Mouse (Mus musculus): ENCODE results near the gene Usp49. TPM values are rescaled to one million over a fixed set of nuclear protein-coding genes. Genes with fewer than 3 reads are reported as not detected.

The Usp49 gene
- polyA plus RNA-seq, 1 experiment from 2014 or later, result 6.8 TPM

DNA sequence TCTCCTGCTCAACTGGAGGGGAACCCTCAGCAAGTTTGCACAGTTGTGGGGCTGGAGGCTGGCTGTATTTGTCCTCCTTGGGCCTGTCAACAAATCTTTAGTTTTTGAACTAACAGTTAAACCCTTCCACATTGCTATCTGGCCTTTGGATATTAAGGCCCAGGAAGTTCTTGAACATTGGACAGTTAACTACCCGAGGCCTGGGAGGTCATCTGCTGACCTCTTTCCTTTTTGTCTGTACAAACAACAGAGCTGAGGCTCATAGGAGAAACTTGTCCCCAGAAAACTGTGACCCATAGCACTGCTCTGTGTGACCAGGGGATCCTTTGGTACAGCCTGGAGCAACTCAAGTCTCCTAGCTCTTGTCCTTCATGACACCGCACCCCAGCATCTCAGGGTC lies 68.6 kb downstream of the Usp49 start:
- H3K36me3 ChIP-seq, result peaks cover 42% of the 10 kb centered on the region
- no peak overlapping the region for H3K4me3 ChIP-seq (replicated peaks)
- no peak overlapping the region for H3K9ac ChIP-seq (replicated peaks)
- no peak overlapping the region for H3K4me2 ChIP-seq
- ATAC-seq (ENCODE audit: low FRiP score), result no peak
- H3K27me3 ChIP-seq (replicated peaks), result 0 out of 2 replicates have a peak, but pooled peaks cover 7% of the 10 kb centered on the region
- no peak overlapping the region for H3K27ac ChIP-seq (replicated peaks)
- H3K9me3 ChIP-seq (replicated peaks), result no peaks in the 10 kb centered on the region
- 84% methylated on average over 2 of the region's 2 CpGs for WGBS
- H3K4me1 ChIP-seq, result peaks cover 13% of the 10 kb centered on the region

DNA sequence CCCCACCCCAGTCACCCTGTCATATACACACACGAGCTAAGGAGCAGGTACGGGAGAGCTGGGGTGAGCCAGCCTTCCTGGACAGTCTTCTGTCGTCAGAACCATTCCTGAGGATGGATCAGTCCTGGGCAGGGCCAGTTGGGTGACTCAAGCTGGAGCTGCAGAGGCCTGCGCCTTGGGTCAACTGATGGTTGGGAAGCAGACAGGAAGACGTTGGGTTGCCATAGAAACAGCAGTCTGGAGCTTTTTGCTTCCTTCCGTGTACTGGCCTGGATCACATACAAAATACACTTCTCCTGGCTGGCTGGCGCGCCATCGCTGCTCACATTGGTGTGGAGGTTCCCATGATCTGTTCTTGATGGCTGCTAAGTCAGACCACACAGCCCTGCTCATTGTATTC lies 71.3 kb downstream of the Usp49 start:
- ATAC-seq (ENCODE audit: low FRiP score), result no peak
- no peaks in the 10 kb centered on the region for H3K9me3 ChIP-seq (replicated peaks)
- no peak overlapping the region for H3K4me2 ChIP-seq
- no peak overlapping the region for H3K4me3 ChIP-seq (replicated peaks)
- H3K27ac ChIP-seq (replicated peaks), result no peak overlapping the region
- WGBS, result 75% methylated on average over 9 of the region's 9 CpGs
- H3K36me3 ChIP-seq, result peaks cover 50% of the 10 kb centered on the region
- H3K4me1 ChIP-seq, result peaks cover 3% of the 10 kb centered on the region; the same call in 1 of the 2 replicates
- H3K27me3 ChIP-seq (replicated peaks), result 0 out of 2 replicates have a peak, but pooled peaks cover 7% of the 10 kb centered on the region
- no peak overlapping the region for H3K9ac ChIP-seq (replicated peaks)

DNA sequence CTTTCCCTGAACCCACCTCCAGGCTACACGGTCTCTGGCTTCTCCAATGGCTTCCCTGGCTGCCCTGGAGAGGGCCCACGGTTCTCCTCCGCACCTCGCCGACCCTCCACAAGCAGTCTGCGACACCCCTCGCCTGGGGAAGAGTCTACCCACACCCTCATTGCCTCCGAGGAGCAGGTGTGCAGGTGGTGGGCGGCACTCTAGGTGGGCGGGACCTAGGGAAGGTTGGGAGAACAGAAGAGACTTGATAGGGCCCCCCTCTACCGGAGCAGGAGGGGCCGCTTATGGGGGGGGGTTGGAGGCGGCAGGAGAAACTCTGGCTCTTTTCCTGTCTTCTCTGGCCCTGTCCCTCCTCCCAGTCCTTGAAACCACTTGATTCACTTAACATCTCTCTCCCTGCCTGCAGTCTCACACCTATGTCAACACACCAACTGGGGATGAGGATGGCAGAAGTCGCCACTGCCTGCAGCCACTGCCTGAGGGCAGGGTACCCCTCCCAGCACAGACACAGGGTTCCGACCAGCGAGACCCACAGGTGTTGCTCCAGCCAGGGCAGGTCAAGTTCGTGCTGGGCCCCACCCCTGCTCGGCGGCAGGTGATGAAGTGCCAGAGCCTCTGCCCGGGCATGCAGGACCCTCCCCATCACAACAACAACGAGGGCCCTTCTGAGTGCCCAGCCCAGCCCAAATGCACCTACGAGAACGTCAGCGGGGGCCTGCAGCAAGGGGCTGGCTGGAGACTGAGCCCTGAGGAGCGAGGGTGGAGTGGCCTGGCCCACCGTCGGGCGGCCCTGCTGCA lies 72.3 kb downstream of the Usp49 start:
- no peak overlapping the region for H3K9ac ChIP-seq (replicated peaks)
- H3K9me3 ChIP-seq (replicated peaks), result no peaks in the 10 kb centered on the region
- H3K4me2 ChIP-seq, result no peak overlapping the region
- H3K36me3 ChIP-seq, result peaks cover 46% of the 10 kb centered on the region
- H3K4me1 ChIP-seq, result peaks cover 3% of the 10 kb centered on the region; the same call in 1 of the 2 replicates
- no peak overlapping the region for H3K4me3 ChIP-seq (replicated peaks)
- H3K27ac ChIP-seq (replicated peaks), result no peak overlapping the region
- 0 out of 2 replicates have a peak, but pooled peaks cover 7% of the 10 kb centered on the region for H3K27me3 ChIP-seq (replicated peaks)
- 44% methylated on average over 28 of the region's 28 CpGs for WGBS
- ATAC-seq (ENCODE audit: low FRiP score), result no peak

DNA sequence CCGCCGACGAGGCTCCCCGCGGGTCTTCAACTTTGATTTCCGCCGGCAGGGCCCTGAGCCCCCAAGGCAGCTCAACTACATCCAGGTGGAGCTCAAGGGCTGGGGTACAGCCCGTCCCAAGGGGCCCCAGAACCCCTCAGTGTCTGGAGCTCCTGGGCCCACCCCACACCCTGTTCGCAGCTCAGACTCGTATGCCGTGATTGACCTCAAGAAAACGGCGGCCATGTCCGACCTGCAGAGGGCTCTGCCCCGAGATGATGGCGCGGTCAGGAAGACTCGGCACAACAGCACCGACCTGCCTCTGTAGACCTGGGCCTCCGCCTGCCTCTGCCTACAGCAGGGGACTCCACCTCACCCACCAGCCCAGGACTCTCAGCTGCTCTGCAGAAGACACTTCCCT lies 73.1 kb downstream of the Usp49 start:
- no peak overlapping the region for H3K4me3 ChIP-seq (replicated peaks)
- H3K4me1 ChIP-seq, result peaks cover 3% of the 10 kb centered on the region; the same call in 1 of the 2 replicates
- H3K27ac ChIP-seq (replicated peaks), result no peak overlapping the region
- ATAC-seq (ENCODE audit: low FRiP score), result no peak
- H3K36me3 ChIP-seq, result peaks cover 39% of the 10 kb centered on the region
- H3K9ac ChIP-seq (replicated peaks), result no peak overlapping the region
- H3K9me3 ChIP-seq (replicated peaks), result no peaks in the 10 kb centered on the region
- WGBS, result 28% methylated on average over 20 of the region's 20 CpGs
- H3K4me2 ChIP-seq, result no peak overlapping the region
- 0 out of 2 replicates have a peak, but pooled peaks cover 7% of the 10 kb centered on the region for H3K27me3 ChIP-seq (replicated peaks)

DNA sequence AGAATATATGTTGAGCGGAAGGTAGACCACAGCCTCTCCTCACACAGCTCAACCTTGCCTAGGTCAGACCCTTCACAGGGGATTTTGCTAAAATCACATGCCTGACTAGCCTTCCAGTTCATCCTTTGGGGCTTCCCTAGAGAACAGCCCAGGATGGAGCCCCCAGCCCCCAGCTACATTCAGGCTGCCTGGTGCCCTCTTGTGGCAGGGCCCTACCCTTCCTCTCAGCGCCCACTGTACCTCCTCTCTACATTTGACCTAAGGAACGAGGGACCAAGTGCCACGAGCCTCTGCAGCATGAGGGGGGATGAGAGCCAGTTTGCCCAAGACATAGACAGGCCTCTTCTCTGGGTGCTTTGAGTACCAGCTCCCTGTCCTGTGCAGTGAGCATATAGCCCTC lies 74.2 kb downstream of the Usp49 start:
- no peaks in the 10 kb centered on the region for H3K9me3 ChIP-seq (replicated peaks)
- peaks cover 38% of the 10 kb centered on the region for H3K36me3 ChIP-seq
- no peak overlapping the region for H3K4me3 ChIP-seq (replicated peaks)
- no peak for ATAC-seq (ENCODE audit: low FRiP score)
- 85% methylated on average over 4 of the region's 4 CpGs for WGBS
- peaks cover 3% of the 10 kb centered on the region; the same call in 1 of the 2 replicates for H3K4me1 ChIP-seq
- no peak overlapping the region for H3K27ac ChIP-seq (replicated peaks)
- H3K27me3 ChIP-seq (replicated peaks), result 0 out of 2 replicates have a peak, but pooled peaks cover 7% of the 10 kb centered on the region
- no peak overlapping the region for H3K9ac ChIP-seq (replicated peaks)
- H3K4me2 ChIP-seq, result no peak overlapping the region

DNA sequence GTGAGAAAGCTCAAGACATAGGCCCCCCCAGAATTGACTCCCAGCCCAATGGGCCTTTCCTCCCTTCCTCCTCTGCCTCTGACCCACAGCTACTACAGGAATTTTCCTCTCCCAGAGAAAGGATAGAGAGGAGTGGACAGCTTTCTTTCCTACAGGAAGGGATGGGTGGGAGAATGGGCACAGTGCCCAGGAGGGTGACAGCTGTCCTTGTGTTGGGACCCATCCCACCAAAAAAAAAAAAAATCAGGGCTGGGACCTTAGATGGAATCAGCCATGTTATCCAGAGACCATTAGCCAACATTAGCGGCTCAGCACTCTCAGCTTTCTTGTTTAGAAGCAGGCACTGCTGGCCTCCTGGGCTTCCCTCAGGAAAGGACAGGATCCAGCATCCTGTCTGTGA lies 75.7 kb downstream of the Usp49 start:
- 60% methylated on average over 1 of the region's 1 CpGs for WGBS
- H3K27me3 ChIP-seq (replicated peaks), result 0 out of 2 replicates have a peak, but pooled peaks cover 7% of the 10 kb centered on the region

DNA sequence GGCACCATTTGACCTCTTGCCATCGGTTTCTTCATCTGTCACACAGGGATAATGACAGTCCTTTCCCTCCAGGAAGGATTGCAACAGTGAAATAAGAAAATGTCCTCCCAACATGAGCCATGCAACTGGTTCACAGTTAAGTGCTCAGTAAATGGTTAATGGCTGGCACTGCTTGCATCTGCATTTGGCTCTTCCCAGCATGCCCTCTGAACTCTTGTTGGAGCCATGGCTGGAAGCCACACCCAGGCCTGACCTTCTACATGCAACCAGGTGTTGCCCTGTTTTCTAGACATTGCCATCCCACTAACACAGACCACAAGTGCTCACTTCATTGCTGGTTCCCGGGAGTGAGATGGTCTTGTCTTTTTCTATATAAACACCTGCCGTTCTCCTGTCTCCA lies 77.5 kb downstream of the Usp49 start:
- Histone ChIP-seq H3K4me1 (peaks cover 2% of the 10 kb centered on the region; the same call in 1 of the 2 replicates), H3K9ac (replicated peaks) (no peak overlapping the region), H3K27me3 (replicated peaks) (0 out of 2 replicates have a peak, but pooled peaks cover 1% of the 10 kb centered on the region), H3K4me3 (replicated peaks) (no peak overlapping the region), H3K36me3 (peaks cover 16% of the 10 kb centered on the region), H3K9me3 (replicated peaks) (no peaks in the 10 kb centered on the region), H3K27ac (replicated peaks) (no peak overlapping the region), H3K4me2 (no peak overlapping the region)
- ATAC-seq (ENCODE audit: low FRiP score), result no peak
- 77% methylated on average over 3 of the region's 3 CpGs for WGBS

More for the DNA sequence above, 75.7 kb downstream of the Usp49 start:
- ATAC-seq (ENCODE audit: low FRiP score), result no peak
- no peak overlapping the region for H3K9ac ChIP-seq (replicated peaks)
- H3K4me1 ChIP-seq, result no peaks in the 10 kb centered on the region
- no peak overlapping the region for H3K27ac ChIP-seq (replicated peaks)
- H3K4me3 ChIP-seq (replicated peaks), result no peak overlapping the region
- H3K9me3 ChIP-seq (replicated peaks), result no peaks in the 10 kb centered on the region
- peaks cover 33% of the 10 kb centered on the region for H3K36me3 ChIP-seq
- no peak overlapping the region for H3K4me2 ChIP-seq

DNA sequence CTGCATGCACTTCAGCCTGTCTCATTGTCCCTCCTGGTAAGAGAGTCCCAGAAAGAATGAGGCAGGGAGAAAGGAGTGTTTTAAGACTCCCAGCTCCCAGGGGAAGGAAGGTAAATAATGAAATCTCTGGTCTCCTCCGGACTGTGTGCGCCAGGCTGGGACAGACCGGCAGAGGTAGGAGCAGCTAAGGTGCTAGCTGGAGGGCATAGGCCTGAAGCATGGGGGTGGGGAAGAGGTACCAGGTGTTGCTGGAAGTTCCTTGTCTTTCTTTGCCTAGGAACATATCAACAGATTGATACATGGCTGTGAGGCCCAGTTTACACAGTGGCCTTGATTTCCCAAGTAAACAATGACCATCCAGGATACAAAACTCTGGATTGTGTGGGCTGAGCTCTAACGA lies 78.5 kb downstream of the Usp49 start:
- H3K4me2 ChIP-seq, result no peak overlapping the region
- H3K4me3 ChIP-seq (replicated peaks), result no peak overlapping the region
- no peak overlapping the region for H3K9ac ChIP-seq (replicated peaks)
- no peak for ATAC-seq (ENCODE audit: low FRiP score)
- 78% methylated on average over 4 of the region's 4 CpGs for WGBS
- H3K27me3 ChIP-seq (replicated peaks), result no peaks in the 10 kb centered on the region
- H3K36me3 ChIP-seq, result 0 out of 2 replicates have a peak, but pooled peaks cover 8% of the 10 kb centered on the region
- peaks cover 4% of the 10 kb centered on the region; the same call in 1 of the 2 replicates for H3K4me1 ChIP-seq
- no peak overlapping the region for H3K27ac ChIP-seq (replicated peaks)
- H3K9me3 ChIP-seq (replicated peaks), result no peaks in the 10 kb centered on the region

DNA sequence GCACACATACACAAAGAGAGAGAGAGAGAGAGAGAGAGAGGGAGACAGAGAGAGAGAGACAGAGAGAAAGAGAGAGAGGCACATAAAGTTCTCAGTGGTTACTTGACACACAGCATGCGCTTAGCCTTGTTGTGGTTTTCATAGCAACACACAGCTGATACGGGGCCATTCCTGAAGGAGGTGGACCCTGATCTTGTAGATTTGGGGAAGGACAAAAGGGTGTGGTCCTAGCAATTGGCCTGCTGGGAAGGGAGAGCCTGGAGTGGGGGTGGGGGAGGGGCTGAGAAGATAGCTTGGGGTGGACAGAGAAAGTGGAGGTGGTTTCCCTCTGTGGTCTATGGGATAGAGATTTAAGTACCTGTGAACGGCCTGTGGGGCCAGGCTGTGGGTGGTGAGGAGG lies 79.5 kb downstream of the Usp49 start:
- Histone ChIP-seq H3K9me3 (replicated peaks) (no peaks in the 10 kb centered on the region), H3K4me1 (peaks cover 4% of the 10 kb centered on the region; the same call in 1 of the 2 replicates), H3K27me3 (replicated peaks) (no peaks in the 10 kb centered on the region), H3K4me2 (no peak overlapping the region), H3K4me3 (replicated peaks) (no peak overlapping the region), H3K36me3 (no peaks in the 10 kb centered on the region), H3K9ac (replicated peaks) (no peak overlapping the region), H3K27ac (replicated peaks) (no peak overlapping the region)
- ATAC-seq (ENCODE audit: low FRiP score), result no peak
- 73% methylated on average over 3 of the region's 3 CpGs for WGBS

DNA sequence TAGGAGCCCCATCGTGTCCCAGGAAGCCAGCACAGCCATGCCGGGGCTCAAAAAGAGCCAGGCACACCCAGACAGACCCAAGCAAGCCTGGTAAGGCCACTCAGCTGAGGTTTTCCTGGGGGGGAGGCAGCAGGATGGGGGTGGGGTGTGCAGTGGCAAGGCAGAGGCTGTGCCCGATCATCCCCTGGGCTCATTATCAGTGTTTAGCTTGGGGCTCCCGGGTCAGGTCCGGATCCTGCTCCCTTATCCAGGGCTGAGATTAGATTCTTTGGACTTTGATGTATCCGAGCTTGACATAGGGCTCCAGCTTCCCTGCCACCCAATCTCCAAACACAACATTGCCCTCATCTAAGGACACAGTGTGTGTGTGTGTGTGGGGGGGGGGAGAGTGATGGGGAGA lies 81.4 kb downstream of the Usp49 start:
- peaks cover 4% of the 10 kb centered on the region; the same call in 1 of the 2 replicates for H3K4me1 ChIP-seq
- H3K4me2 ChIP-seq, result no peak overlapping the region
- no peak overlapping the region for H3K9ac ChIP-seq (replicated peaks)
- H3K4me3 ChIP-seq (replicated peaks), result no peak overlapping the region
- no peaks in the 10 kb centered on the region for H3K9me3 ChIP-seq (replicated peaks)
- H3K27me3 ChIP-seq (replicated peaks), result no peaks in the 10 kb centered on the region
- no peak for ATAC-seq (ENCODE audit: low FRiP score)
- H3K27ac ChIP-seq (replicated peaks), result no peak overlapping the region
- WGBS, result 83% methylated on average over 6 of the region's 6 CpGs
- H3K36me3 ChIP-seq, result no peaks in the 10 kb centered on the region

DNA sequence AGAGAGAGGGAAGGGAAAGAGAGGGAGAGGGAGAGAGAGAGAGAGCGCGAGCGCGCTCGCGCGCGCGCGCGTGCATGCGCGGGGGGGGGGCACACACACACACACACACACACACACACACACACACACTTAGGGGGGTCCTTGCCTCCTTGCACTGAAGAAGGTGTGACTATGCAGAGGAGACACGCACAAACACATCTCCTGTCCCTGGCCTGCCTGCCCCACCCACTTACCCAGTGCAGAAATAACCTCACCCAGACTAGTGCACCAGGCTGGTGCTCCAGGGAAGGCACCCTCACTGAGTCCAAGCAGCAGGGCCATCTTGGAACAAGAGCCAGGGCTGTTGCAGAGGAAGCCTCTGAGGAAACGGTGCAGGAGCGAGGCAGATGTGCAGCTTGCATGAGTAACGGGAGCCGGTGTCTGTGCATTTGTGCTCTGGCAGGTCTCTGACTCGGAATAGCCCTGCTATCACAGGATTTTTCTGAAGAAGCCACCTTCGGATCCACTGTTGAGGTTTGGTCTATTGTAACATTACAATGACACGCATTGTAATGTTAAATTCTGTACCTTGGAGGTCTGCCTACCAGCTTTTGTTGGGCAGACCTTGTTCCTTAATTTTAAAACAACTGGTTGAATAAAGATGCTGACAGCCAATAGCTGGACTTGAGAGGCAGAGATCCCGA lies 82.5 kb downstream of the Usp49 start:
- 51% methylated on average over 22 of the region's 22 CpGs for WGBS
- no peaks in the 10 kb centered on the region for H3K36me3 ChIP-seq
- H3K4me2 ChIP-seq, result no peak overlapping the region
- H3K27me3 ChIP-seq (replicated peaks), result no peaks in the 10 kb centered on the region
- H3K4me1 ChIP-seq, result peaks cover 4% of the 10 kb centered on the region; the same call in 1 of the 2 replicates
- no peak overlapping the region for H3K27ac ChIP-seq (replicated peaks)
- no peak for ATAC-seq (ENCODE audit: low FRiP score)
- H3K9ac ChIP-seq (replicated peaks), result no peak overlapping the region
- no peak overlapping the region for H3K4me3 ChIP-seq (replicated peaks)
- H3K9me3 ChIP-seq (replicated peaks), result no peaks in the 10 kb centered on the region
